Mouse (Mus musculus): ENCODE data around the gene Trpv2.

DNA sequence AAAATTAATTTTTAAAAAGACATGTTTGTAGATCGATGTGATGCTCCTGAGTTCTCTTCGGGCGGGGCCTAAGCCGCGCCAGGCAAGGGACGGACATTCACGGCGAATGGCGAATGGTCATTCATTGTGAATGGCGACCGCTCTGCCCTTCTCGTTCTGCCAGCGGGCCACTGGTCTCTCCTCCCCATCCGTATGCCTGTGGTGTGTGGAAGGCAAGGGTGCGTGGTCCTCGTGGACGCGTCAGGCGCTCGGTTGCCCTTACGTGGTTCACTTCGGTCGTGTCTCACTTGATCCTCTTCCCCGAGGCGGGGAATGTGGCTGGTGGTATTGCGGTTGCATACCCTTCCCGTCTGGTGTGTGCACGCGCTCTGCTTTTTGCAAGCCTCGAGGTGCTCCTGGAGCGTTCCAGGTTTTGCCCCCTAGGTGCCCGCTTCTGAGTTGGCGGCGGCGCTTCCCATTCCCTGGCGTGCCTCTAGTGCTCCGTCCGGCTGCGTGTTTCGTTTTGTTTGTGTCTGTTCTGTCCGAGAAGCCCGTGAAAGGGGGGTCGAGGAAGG is 13.7 kb upstream of the Trpv2 start:
- TF ChIP-seq POLR2A (IDR thresholded peaks at IDR 0.05; ENCODE audit: low read depth, low read length) (no peak), CTCF (conservative IDR thresholded peaks at IDR 0.05; ENCODE audit: insufficient read depth, insufficient read length, low read depth, low read length) (no peak)
